Mouse (Mus musculus) MEL (cell line): ENCODE measurements around the gene P3h2.

Experiments
- JUND ChIP-seq: IDR thresholded peaks from 2 replicates; pipeline ENCODE4 v1.6.1; 2011; ENCODE audit warnings: low read depth, mild to moderate bottlenecking, improper control_type of control experiment, low read length
- MEF2A ChIP-seq: IDR thresholded peaks from 2 replicates; pipeline ENCODE4 v1.6.1; 2014; ENCODE audit warnings: low read depth, mild to moderate bottlenecking, inconsistent platforms, low read length, improper control_type of control experiment; ENCODE audit not compliant: poor library complexity, insufficient replicate concordance, severe bottlenecking; ENCODE audit errors: extremely low read depth

- no peak for TF ChIP-seq JUND
- no peak for TF ChIP-seq MEF2A
Measured at GRCm38 (mm10) chr16:26102856-26103255, 2.7 kb downstream of the P3h2 start.
